Mouse (Mus musculus) kidney, postnatal 36 days (tissue): ENCODE results near the gene Zfp287.
"Not testable (repeated sequence)": the region's sequence is repeated elsewhere in the genome, so short reads cannot be mapped to it uniquely, and the experiment has no call there.

Source experiments
- DNase-seq, 2 experiments: peaks; one replicate each; pipeline ENCODE4 v3.0.0; 2021 to 2022; ENCODE audit warnings: mixed read lengths in 2 of 2

Gene Zfp287

DNA sequence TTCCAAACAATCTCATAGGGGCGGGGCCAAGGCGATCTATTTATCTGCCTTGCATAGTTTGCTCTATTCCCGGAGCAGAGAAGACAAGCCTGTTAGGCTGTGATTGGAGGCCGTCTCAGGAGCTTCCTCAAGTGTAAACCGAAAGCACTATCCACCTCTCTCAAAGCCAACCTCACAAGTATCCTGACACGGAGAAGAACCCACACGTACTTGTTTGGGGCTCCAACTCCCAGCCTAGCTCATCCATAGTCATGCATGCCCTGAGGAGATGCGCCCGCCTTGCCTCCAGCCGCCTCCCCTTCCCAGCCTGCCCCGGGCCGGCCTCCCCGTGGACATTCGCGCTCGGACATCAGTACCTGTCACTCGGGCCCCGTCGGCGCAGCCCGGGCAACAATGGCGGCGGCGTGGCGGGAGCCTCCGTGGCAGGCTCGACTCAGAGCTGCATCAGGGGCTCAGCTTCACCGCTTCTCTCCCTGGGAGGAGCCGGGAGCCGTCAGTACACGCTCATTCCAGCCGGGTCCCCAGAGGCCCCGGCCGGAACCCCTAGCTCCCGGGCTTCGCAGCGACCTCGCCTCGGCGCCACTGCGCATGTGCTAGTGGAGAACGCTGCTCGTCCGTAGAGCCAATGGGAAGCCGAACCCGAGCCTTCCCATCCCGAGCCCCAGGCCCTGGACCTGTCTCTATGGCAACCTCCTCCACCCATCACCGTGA is at the start of gene Zfp287:
Gene Zfp287, minus strand, starts transcription at position 595 of the 711 bp plus-strand sequence.
- peak; percentile 88 for DNase-seq

DNA sequence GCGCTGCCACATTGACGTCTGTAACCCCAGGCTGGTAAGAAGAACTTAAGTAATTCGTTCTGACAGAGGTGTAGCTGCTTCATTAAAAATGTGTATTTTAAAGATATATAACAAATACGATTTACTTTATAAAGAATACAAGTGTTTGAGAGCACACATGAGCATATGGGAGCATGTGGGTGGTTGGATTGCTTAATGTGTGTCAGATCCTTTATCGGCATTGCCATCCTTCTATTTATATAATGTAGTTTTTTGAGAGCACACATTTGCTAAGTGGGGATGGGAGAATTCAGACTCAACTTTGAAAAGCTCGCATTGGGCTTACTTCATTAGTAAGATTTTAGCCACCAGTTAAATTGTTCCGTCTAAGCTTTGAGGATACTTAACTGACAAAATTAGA is 44.8 kb upstream of the Zfp287 start:
- no peak for DNase-seq

DNA sequence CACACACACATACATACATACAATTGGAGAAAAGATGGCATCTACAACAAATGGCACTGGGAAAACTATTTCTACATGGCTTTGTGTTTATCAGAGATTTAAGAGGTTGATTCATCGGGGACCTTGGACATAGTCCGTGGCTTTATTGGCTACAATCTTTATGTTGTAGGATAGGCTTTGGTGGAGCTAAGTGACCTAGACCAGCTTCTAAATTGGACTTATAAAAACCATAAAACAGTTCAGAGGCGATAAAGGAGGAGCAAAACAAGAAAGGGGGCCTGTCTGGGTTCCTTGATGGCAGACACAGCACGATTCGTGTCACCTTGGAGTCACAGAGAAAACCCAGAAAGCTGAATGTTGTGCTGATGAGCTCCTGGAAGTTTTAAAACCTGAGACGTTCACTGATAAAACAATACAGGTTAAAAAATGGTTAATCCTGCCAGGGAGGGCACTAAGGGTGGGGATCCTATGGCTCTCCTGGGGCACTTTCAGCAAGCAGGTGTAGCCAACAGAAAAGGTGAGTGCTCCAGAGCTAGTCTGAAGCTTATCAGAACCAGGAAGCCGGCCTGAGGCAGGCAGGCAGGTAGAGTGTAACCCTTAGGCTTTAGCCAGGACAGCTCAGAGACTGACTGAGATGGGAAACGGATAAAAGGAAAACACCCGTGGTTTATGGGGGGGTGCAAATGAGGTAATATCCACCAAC is 29.2 kb upstream of the Zfp287 start:
- no peak for DNase-seq

- DNase-seq = no peak
Measured at GRCm38 (mm10) chr11:62758491-62758890, 26.8 kb upstream of the Zfp287 start.

GRCm38 (mm10) chr11:62757906-62758305 is 26.2 kb upstream of the Zfp287 start:
- DNase-seq = no peak

GRCm38 (mm10) chr11:62757143-62757507 is 25.4 kb upstream of the Zfp287 start:
- DNase-seq = no peak

- DNase-seq = peak; percentile 99
Measured at GRCm38 (mm10) chr11:62756456-62757142, 24.9 kb upstream of the Zfp287 start.

DNA sequence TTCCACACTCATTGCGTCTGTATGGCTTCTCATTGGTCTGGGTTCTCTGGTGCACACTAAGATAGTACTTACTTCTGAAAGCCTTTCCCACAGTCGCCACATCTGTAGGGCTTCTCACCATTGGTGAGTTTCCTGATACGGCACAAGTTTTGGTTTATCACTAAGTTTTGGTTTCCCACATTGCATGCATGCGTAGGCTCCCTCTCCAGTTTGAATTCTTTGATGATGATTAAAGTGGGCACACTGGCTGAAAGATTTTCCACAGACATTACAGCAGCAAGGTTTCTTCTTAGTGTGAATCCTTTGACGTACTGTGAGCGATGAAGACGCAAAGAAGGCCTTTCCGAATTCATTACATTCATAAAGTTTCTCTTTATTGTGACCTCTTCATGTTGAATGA is 21.1 kb upstream of the Zfp287 start, which contains the start of gene Gm10428:
Gene Gm10428, plus strand, starts transcription at position 321 of the 400 bp plus-strand sequence.
- no peak for DNase-seq

- DNase-seq = no peak
Measured at GRCm38 (mm10) chr11:62752191-62752590, 20.5 kb upstream of the Zfp287 start.

- not testable (repeated sequence) for DNase-seq
Measured at GRCm38 (mm10) chr11:62749445-62749844, 17.7 kb upstream of the Zfp287 start.

- DNase-seq = no peak
Measured at GRCm38 (mm10) chr11:62748062-62748461, 16.4 kb upstream of the Zfp287 start.

- DNase-seq = no peak
Measured at GRCm38 (mm10) chr11:62747227-62747626, 15.5 kb upstream of the Zfp287 start.

- DNase-seq = peak; percentile 74 to 87
Measured at GRCm38 (mm10) chr11:62746001-62746533, 14.4 kb upstream of the Zfp287 start.

- peak; percentile 61 to 84 for DNase-seq
Measured at GRCm38 (mm10) chr11:62744103-62744502, 12.4 kb upstream of the Zfp287 start.

DNA sequence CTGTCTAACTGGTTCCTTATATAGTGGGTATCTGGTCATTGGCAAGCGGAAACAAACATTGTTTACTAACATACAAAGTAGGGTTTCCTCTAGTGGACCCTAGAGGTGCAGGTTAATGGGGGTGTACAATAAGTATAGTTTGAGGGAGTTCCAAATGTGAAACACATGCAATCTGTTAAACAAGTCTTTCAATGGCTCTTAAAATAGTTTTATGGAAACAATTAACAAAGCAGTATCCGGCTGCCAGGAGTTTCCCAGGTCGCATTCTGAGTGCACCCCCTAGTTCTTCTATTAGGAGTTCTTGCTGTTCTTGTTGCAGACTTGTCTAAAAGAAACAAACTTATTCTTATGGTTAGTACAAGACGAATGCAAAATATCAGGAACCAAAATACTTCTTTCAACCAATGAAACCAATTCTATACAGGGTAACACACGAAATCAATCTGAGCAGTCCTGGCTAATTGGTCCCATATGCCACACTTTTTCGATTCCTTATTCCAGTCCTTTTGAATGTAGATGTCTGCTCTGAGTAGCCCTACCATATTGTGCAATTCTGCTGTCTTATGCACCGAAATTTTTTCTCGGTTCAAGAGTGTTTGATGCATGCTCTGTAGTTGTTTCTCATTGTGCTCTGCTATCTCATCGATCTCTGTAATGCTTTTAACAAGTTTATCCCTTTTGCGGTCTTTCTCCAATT is 10.7 kb upstream of the Zfp287 start:
- DNase-seq = no peak

DNA sequence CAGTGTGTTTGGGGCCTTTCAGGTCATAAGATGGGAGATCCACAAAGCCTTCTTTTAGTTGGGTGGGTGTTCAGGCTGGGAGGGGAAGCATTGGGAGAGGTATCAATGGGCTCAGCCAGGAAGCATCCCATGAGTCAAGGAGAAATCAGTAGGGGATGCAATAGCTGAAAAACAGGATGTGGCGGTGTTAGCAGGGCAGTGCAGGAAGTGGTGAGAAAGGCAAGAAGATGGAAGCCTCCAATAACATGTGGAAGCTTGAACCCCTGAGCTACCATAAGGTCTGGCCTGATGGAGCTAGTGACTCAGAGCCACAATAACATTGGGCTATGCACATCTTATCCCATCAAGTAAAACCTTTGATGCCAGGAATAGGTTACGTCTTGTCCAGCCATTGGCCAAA is 9.5 kb upstream of the Zfp287 start:
- no peak for DNase-seq

DNA sequence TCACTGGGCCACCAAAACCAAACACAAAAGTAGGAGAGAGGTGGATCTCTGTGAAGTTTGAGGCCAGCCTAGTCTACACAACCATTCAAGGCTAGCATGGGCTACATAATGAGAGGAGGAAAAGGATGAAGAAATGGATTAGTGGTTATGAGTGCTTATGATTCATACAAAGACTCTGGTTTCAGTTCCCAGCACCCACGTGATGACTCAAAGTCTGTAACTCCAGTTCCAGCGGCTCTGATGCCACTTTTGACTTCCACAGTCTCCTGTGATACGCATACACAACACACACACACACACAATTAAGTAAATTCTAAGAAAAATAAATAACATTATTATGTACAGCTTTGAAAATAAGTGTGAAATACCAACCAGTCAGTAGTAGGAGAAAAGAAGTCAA is 960 bp upstream of the Zfp287 start:
- no peak for DNase-seq

DNA sequence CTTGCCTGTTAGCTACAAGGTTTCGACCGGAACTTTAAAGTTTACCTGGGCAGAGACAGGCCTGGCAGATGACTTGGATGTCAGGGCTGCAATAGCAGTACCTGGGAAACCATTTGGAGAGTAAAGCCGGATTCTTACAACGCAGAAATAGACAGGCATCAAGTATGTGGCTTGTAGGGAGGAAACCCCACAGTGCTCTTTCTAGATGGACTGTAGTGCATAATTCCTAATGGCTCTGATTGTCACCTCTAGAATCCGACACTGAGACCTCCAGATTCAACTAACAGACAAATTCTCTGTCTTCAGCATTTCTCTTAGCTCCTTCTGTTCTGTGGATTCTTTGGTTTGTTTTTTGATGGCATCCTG is 300 bp upstream of the Zfp287 start:
- no peak for DNase-seq

GRCm38 (mm10) chr11:62728276-62728675 is 3.4 kb downstream of the Zfp287 start:
- no peak for DNase-seq

DNA sequence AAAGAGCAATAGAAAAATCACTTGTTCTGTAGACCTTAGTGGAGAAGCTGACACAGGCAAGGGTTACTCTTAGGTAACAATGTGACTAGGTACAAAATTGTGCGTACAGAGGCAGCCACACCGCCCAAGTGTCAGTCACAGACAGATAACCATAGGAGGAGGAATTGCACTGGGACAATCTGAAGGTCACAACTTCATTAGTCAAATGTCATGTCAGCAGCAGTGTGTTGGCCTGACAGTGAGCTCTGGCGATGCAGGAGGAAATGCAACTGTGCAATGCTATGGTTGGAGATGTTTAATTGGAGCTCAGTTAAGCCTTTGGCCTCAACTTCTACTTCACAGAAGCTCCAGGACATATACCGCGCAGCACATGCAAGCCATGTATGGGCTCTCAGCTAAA is 21.0 kb downstream of the Zfp287 start:
- no peak for DNase-seq

DNA sequence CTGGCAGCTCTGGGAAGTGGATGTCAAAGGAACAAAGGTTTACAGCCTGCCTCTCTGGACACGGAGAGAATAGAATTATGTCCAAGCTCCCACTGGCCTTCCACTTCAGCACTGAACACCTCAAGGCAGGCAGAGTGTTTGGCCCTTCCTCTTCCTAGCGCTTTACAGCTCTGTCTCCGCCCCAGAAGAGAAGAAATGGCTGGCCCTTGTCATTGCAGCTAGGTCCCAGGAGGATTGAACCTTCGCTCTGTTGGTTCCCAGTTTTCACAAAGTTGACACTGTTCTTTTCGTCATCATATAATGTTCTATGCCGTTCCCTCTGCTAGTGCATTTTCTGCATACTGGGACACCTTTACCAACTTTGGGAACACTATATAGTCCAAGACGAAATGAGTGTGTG is 23.5 kb downstream of the Zfp287 start:
- no peak for DNase-seq

DNA sequence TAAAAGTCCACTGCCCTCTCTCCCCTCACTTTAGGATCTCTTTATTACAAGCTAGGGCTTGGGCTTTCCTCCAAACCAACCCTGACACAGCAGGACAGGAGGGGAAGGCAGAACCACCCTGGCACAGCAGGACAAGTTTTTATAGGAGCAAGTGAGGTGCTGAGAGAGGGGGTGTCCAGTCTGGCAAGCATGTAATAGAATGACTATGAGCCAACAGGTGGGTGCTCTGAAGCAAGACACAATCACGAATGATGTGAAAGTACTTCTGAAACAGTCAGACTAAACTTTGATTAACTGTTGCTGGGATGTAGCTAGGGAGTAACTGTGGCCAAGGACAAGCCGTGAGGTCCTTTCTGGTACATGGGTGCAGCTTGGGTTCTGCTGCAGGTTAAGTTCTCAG is 25.6 kb downstream of the Zfp287 start:
- no peak for DNase-seq

DNA sequence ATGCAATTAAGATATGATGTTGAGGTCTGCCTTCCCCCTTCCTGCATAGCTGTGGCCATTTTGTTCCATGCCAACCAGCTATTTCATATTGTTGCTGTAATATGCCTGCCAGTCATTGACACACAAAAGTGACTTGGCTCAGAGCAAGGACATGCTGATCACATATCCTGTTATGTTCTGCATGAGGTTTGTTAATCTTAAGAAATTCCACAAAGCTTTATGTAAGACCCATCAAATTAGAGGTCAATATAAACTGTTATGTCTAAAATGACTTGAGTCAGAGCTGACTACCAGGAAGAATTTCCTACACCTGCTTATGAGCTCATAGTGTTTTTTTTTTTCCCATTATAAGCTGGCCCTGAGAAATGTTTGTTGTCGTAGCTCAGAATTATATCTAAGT is 30.5 kb downstream of the Zfp287 start:
- DNase-seq = no peak
